Mouse (Mus musculus) gonadal fat pad, adult 2 months (tissue): ENCODE data around the gene Ociad2. TPM values are rescaled to one million over a fixed set of nuclear protein-coding genes. Genes with fewer than 3 reads are reported as not detected.
"Not testable (repeated sequence)": the region's sequence is repeated elsewhere in the genome, so short reads cannot be mapped to it uniquely, and the experiment has no call there.

ENCODE experiments used
- DNase-seq: peaks from one replicate; pipeline ENCODE4 v3.0.0-alpha.2; 2012; ENCODE audit warnings: low read depth
- polyA plus RNA-seq: library from polyadenylated mRNA; depleted of rRNA; stranded (reverse); fragments of >200 nt; gene quantifications from 2 replicates; pipeline ENCODE4 v1.2.3, GENCODE M21; 2012

Gene Ociad2
- polyA plus RNA-seq, 1 experiment = 10.5 TPM

DNA sequence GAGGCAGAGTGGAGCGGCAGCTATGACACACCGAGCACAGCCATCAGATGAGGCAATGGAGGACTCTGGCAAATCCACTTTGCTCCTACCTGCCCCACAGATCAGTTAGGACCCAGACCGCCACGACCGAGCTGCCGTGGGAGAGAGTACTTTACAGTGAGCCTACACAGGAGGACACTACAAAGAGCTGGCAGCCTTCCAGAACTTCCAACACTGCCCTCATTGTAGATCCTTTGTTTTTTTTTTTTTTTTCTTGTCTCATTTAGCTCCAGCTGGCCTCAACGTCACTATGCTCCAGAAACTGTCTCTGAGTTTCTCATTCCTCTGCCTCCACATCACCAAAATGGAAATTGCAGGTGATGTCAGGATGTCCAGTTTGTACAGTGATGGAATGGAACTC, 12.7 kb upstream of the Ociad2 start:
- DNase-seq = no peak

DNA sequence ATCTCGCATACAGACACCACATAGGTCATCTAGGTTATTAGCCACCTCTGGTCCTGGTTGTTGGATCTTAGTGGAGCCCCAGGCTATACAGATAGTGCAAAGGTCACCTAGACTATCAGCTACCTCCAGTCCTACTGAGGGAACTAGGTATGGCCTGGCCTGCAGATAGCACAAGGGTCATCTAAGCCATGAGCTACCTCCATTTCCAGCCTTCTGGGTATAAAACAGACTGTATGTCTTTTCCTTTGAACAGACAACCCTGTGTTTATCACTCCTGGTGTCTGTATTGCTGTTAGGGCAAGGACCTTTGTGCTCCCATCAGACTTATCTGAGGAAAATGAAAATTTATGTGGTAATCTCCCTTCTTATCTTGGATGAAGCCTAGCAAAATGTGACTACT, 11.0 kb upstream of the Ociad2 start:
- no peak for DNase-seq

DNA sequence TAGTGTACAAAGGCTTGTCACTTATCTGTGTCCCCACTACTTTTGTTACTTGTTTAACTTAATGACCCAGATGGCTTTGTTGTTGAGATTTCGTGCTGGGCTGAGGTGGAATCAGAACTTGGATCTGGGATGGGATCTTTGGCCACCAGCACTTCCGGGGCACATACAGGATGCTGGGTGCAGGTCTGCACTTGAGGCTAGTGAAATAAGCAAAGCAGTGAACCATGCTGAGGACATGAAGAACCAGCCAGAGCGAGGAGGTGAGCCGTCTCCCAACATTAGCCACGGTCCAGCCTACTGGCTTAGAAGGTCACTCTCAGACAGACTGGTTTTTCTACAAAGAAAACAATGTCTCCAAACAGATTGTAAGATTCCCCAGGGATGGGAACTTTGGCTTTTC, 8.7 kb upstream of the Ociad2 start:
- no peak for DNase-seq

DNA sequence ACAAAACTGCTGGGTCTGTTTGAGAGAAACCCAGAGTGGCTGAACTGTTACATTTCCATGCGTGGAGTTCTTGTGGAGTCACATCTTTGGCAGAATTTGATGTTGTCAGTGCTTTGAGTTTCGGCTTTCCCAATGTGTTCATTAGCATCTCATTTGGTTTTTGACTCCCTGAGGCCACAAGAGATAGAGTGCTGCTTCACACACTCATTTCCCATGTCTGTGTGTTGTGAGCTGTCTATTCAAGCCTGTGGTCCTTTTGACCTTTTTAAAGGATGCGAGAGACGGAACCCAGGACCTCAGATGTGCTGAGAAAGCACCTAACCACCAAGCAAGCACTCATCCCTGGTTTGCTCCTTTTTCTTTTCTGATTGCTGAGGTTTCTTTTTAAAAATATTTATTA, 4.4 kb upstream of the Ociad2 start:
- DNase-seq = no peak

DNA sequence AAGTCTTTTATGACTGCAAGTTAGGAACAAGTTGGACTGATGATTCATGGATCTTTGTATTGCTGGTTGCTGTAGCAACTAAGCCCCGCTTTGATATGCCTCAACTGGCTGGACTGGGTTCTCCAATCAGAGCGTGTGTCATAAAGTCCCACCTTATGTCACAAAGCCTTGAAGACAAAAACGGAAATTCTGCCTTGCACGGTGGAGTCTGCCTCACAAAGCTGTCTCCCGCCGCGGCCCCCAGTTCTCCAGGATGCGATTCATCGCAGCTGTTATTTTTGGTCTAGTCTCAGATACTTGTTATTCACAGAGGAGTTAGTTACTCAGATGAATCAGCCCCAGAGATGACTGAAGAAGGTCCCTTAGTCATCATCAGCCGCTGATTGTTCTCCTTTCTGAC, 3.5 kb upstream of the Ociad2 start:
- no peak for DNase-seq

DNA sequence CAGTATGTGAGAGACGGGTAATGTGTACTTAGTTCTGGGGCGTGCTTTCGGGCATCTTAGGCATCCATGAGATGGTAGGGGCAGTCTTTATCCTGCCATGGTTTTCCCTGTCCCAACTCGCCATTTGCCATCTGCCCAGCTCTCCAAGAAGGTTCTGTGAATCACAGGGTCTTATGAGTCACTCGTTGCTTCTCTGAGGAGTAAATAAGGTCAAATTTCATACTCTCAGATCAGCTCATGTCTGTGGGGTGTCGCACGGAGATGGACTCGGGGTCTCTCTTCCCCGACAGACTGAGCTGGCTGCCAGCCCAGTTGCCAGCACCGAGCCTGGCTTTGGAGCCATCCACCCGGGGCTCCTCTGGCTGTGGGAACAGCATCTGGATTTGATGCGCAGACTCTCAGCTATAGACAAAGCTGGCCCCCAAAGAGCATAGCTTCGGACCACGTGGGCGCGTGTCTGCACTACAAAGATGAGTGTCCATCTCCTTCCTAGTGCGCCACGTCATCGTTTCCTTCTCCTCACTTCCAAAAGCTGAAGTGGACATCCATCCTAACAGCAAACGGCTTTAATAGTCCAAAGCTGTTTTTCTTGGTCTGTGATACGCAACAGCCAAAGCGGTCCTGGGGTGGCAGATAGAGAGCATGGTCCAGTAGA, 2.0 kb upstream of the Ociad2 start:
- DNase-seq = no peak

DNA sequence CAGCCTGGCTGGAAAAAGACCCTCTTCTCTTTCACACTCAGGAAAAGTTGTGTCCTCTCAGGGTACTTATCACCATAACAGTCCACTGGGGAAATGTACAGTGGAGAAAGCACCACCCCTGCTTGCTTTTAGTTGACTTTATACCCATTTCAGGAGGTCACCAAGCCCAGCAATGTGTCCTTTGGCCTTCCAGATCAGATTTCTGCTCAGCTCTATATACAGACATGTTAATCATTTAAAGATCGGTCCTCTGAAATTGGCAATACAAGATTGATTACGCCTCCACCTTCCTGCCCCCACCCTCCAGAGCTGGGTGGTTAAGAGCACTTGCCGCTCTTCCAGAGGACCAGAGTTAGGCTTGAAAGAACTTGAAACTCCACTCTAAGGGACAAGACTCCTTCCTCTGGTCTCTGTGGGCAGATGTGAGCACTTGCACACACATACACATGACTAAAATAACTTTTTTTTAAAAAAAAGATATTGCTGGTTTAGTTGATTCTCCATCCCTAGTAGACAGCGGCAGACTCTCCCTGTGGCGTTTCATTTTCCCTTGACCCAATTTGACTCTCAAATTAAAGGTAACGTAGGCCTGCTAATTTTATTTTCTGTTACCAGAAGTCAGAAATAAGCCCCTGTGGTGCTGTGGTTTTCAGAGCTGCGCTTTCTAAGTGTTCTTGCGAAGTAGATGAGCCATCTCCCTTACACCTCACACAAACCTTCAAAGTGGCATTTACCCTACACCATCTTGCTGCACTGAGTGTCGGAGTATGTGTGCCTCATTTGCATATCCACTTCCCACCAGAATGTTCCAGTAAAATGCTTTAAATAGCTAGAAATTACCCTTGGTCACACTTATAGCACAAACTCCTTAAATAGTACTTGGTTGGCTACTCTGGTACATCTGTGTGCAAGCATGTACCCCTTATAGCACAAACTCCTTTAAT, 777 bp downstream of the Ociad2 start:
- no peak for DNase-seq

DNA sequence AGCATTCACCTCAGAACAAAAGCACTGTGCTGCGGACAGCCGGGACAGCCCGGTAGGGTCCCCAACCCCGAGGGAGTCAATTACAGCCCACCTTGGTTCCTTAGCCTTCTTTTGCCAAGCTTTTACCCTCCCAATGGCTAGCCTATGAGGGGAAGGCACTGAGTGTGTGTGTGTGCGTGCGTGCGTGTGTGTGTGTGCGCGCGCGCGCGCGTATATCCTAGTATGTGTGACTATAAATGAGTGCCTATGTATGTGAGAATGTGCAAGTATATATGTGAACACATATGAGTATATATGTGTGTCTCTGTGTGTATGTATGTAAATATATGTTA, 2.0 kb downstream of the Ociad2 start:
- no peak for DNase-seq

DNA sequence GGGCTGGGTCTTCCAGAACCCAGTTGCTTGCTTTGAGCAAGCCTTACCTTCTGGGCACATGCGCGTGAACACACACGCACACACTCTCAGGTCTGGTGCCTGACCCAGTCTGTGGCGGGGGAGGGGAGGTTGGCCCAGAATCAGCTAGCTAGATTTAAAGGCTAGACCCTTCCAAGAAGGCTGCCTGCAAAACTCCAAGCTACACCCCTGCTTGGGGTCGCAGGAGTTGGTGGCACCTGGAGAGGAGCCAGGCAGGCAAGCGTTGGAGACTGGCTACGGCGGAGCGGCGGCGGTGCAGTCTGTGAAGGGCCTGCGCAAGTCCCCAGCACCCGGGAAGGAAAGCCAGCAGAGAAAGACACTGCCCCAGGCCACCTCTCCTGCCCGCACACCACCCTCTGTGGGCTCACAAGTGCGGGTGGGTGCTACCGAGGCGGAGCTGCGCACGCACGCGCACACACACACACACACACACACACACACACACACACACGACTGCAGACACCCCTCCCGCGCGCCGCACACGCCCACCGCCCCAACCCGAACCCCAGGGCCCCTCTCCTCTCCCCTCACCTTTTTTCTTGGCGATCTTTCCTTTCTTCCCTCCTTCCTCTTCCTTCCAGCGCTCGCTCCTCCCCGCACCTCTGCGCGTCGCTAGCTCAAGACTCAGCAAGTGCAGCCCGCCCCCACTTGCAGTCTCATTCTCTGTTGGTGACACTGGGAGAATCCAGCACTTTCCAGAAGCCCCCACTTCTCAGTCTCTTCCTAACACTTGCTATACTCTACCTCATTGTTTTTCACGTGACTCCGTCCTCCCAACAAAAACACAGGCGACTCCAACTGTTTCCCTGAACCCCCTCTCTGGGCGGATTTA, 2.6 kb downstream of the Ociad2 start:
- no peak for DNase-seq

DNA sequence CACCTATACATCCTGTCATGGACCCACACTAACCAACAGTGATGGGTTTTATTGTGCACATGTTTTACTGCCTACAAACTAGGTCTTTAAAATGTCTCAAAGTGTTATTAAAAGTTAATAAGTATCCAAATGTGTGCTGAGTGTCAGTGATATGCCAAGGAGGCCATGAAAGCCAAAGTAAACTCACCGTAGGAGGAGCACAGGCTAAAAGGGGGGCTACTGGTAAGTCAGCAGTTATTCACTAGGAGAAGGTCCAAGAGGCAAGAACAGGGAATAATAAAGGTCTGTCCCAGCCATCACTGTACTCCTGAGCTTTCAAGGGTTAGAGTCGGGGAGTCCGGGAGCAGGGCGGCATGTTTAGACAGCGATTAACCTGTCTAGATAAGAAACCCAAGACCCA, 4.4 kb downstream of the Ociad2 start:
- no peak for DNase-seq

DNA sequence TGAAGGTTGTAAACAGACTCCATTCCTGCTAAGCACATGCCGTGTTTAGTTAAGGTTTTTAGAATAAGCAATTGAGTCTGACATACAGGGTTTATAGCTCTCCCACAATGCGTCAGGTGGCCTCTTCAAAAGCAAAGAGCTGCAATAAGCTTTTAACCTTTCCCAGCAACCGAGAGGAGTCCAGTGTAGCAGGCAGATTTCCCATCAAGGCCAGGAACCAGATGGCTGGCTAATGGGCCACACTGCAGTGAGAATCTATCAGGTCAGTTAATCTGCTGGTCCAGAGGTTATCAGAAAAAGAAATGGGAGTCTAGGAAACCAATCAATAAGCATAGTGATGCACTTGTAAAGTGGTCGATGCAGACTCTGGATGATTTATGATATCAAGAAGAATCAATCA, 9.8 kb downstream of the Ociad2 start:
- no peak for DNase-seq

DNA sequence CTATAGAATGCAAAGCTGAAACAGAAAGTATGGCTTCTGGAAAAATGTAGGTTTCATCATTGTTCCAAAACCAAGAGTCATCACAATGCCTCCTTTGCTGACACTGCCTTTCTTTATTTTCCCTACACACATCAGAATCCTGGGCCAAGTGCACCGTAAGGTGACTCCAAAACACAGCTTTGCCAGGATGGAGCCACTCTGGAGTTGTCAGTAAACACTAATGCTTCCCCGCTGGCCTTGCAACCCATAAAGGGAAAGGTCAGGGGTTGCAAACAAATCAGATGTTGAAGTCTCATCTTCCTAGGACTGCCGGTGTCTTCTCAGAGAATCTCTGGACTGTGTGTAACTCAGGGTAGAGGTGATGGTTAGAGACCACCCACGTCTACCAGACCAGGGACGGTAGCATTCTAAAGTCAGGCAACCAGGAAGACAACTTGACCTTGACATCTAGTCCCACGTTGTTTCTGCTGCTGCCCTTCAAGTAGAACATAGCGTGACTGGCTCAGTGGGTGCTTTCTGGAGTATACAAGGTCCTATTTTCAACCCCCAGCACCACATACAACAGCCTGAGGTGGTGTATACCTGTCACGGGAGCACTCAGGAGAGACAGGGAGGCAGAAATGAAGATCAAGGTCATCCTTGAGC, 16.2 kb downstream of the Ociad2 start:
- DNase-seq = no peak

DNA sequence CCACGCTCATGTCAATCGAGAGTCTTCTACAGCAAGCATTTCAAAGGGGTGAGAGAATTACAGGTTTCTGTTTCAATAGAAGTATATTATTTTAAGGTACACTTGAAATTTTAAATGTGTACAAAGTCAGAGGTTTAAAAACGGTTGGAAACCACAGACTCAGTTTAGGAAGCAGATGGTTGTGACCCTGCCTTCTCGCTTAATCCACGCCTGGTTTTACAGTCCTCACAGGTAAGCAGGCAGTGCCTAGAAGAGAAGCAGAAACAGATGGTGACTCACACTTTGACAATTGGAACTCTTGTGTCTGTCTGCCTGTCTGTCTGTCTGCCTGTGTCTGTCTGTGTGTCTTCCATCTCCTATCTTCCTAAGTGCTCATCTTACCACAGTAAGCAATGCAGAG, 17.2 kb downstream of the Ociad2 start:
- no peak for DNase-seq

DNA sequence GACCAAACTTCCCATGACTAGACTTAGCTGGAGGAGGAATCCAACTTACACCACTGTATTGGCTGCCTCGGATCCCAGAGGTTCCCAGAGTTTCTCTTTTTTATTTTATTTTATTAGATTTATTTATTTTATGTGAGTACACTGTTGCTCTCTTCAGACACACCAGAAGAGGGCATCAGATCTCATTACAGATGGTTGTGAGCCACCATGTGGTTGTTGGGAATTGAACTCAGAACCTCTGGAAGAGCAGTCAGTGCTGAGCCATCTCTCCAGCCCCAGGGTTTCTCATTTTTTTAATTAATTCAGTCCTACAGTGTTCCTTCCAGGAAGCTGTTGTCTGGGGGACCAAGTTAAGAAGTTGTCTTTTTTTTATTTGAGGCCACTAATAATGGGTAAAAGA, 18.1 kb downstream of the Ociad2 start:
- DNase-seq = not testable (repeated sequence)

DNA sequence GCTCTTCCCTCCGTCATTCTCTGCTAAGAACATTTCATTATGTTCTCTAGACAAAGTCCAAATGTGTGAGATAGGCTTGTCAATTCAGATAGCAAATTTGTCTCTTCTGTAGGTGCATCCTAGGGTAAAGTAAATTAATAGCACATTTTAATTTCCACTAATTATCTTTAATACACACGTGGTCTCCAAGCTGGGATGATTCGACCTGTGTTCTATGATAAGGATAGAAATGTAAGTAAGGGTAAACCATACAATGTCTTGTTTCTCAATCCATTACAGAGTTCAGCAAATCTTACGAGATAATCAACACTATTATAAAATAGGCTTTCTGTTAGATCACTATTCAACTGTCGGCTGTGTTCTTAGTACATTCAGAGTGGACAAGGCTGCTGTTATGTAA, 21.5 kb downstream of the Ociad2 start:
- DNase-seq = no peak

DNA sequence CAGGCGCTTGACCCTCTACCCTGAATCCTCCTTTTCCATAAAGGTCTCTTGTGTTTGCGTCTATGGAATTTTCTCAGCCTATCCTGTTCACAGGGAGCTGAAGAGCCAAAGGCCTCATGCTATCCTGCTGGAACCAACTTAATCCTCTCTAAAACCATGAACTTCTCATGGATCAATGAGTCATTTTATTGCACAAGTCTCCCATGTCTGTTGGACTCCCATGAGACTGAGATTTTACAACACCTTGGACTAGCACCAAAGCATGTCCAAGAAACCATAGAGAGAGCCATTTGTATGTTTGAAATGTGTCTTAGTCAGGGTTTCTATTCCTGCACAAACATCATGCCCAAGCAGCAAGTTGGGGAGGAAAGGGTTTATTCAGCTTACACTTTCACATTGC, 26.2 kb downstream of the Ociad2 start:
- peak; percentile 49 for DNase-seq

DNA sequence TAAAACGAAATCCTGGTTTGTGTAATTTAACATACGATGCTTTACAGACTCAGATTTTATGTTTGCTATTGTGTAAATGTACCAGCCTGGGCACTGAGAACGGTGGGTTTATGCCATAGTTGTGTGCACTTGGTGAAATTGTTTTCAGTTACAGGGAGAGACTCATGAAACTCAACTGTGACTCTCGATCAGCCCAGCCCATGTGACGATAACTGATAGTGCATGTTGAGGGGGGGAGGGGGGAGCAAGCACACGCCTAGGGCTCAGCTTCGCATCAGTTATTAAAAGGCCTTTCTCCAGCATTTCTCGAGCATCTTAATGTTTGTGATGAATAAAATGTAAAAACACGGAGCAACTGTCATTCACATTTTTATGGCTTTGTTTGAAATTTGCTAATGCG, 27.2 kb downstream of the Ociad2 start:
- DNase-seq = no peak

DNA sequence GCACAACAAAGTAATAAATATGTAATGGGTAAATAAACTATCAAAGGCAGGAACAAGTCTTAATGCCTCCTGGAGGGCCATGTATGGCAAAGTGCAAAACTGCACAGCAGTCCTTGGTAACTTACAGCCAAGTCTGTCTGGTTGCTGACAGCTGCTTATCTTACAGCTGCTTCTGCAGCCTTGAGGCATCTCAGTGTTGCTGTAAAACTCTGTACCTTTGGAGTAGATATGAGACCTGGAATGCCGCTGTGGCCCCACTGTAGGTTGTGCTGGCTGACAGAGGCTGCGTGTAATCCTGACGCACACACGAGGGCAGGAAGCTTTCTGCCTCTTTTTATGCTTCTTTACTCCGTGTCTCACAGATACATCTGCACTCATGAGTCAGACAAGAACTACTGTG, 29.4 kb downstream of the Ociad2 start:
- DNase-seq = no peak

DNA sequence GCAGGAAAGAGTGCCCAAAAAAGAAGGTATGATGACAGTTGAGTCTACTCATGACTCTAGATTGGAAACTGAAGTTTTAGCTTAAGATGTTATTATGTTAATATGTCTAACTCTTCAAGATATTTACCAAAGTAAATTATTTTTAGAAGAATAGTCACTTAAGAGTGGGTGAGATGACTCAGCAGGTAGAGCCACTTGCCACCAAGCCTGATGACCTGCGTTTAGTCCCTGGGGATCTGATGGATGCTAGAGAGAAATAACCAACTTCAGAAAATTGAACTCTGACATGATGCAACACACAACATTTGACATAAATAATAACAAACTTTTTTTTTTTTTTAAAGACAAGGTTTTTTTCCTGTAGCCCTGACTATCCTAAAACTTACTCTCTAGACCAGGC, 30.4 kb downstream of the Ociad2 start:
- no peak for DNase-seq

DNA sequence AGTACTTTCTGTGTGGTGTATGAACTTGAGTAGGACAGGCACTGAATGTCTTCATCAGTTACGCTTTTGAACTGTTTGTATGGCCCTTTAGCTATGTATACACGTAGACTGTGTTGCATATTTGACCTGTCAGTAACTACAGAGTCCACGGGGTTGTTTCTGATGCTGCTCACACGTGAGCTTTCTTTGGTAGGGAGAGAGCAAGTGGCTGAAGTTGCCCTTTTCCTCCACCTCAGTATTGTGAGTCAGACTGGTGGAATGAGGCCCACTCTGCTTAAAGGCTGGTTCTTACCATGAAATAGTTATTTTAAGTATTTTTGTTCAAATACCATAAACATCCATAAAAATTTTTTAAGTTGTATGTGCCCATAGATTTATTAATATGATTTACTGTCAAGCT, 31.3 kb downstream of the Ociad2 start:
- DNase-seq = no peak

DNA sequence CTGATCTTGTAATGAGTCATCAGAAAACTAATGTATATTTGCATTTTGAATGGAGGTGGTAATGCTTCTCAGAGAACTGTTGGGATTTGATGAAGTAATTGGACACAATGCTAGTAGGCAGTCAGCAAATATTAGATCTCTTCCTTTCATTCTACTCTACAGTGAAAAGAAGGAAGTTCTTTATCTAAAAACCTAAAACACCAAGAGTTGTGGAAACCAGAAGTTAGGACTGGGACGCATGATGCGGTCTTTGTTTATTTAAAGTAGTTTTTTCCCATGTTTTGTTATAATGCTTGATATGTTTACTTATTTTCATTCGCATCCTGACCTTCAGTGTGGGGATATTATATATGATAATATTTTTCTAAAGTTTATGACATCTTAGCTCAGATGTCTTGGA, 33.5 kb downstream of the Ociad2 start:
- DNase-seq = no peak

DNA sequence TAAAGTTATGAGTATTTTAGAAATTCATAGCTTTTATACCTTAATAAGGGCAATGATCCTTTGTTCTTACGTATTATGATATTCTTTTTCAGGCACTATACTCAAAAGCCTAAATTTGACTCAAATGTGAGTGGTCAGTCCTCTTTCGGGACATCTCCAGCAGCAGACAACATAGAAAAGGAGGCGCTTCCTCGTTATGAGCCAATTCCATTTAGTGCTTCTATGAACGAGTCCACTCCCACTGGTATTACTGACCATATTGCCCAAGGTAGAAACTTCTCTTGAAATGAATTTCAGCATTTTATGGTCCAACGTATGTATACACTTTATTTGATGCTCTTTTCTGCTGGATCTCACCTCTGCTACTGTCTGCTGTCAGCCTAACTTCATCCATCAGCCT, 34.3 kb downstream of the Ociad2 start:
- DNase-seq = no peak
